Mouse (Mus musculus) adrenal gland (tissue): ENCODE measurements around the gene Gcc1.

Experiments
- intact Hi-C: fragments of 180-260 bp; cut with DNase I; formaldehyde crosslinking; loops from one replicate; pipeline ENCODE4 v1.15.1; 2025
- long read RNA-seq, 2 experiments: library from polyadenylated mRNA; unstranded; transcript quantifications; one replicate each; pipeline ENCODE4 v2.0.0; 2020; ENCODE audit warnings: borderline replicate concordance in 1 of 2; ENCODE audit not compliant: insufficient replicate concordance in 1 of 2

The Gcc1 gene
- long read RNA-seq, experiment 1, full-length matches to known transcripts: 2 of 2 reads
- long read RNA-seq, experiment 1, partial matches to known transcripts: 0 of 2 reads
- long read RNA-seq, experiment 1, other reads (novel, unspliced or antisense): 0 of 2 reads
- long read RNA-seq, experiment 2, full-length matches to known transcripts: 2 of 3 reads
- long read RNA-seq, experiment 2, partial matches to known transcripts: 0 of 3 reads
- long read RNA-seq, experiment 2, other reads (novel, unspliced or antisense): 1 of 3 reads

GRCm38 (mm10) chr6:28428290-28428689 is at the start of gene Gcc1:
Gene Gcc1 (minus strand): TSS chr6:28428390.
- intact Hi-C loops: loop anchor here (5.0 kb wide), 1 partner anchor 44 kb away; no protein-coding TSS in a partner anchor

GRCm38 (mm10) chr6:28474839-28475238 is 46.6 kb upstream of the Gcc1 start, which contains the start of gene Snd1:
Gene Snd1 (plus strand): TSS chr6:28475139.
- intact Hi-C loops: loop anchor here (5.0 to 10.0 kb wide), 2 partner anchors 48 to 210 kb away; partner anchors contain the start of genes Fscn3 and Gcc1

GRCm38 (mm10) chr6:28474211-28474610 is 46.0 kb upstream of the Gcc1 start:
- intact Hi-C loops: loop anchor here (5.0 to 10.0 kb wide), 2 partner anchors 47 to 209 kb away; partner anchors contain the start of genes Fscn3 and Gcc1

- intact Hi-C loops: loop anchor here (5.0 to 10.0 kb wide), 2 partner anchors 44 to 207 kb away; partner anchors contain the start of genes Fscn3 and Gcc1
These were observed 43.3 kb upstream of the Gcc1 start for GRCm38 (mm10) chr6:28471284-28472035.

GRCm38 (mm10) chr6:28470621-28471020 is 42.4 kb upstream of the Gcc1 start:
- intact Hi-C loops: loop anchor here (5.0 to 10.0 kb wide), 2 partner anchors 43 to 206 kb away; partner anchors contain the start of genes Fscn3 and Gcc1

- intact Hi-C loops: loop anchor here (5.0 to 10.0 kb wide), 2 partner anchors 43 to 205 kb away; partner anchors contain the start of genes Fscn3 and Gcc1
These were observed 41.9 kb upstream of the Gcc1 start for GRCm38 (mm10) chr6:28470017-28470602.

GRCm38 (mm10) chr6:28464630-28465029 is 36.4 kb upstream of the Gcc1 start:
- intact Hi-C loops: loop anchor here (5.0 kb wide), 1 partner anchor 127 kb away; no protein-coding TSS in a partner anchor

- intact Hi-C loops: loop anchor here (5.0 kb wide), 1 partner anchor 123 kb away; no protein-coding TSS in a partner anchor
These were observed 32.3 kb upstream of the Gcc1 start for GRCm38 (mm10) chr6:28460534-28460933.

- intact Hi-C loops: no loop called here
These were observed 31.1 kb upstream of the Gcc1 start for GRCm38 (mm10) chr6:28459221-28459668.

- intact Hi-C loops: no loop called here
These were observed 22.8 kb upstream of the Gcc1 start for GRCm38 (mm10) chr6:28450977-28451376.

GRCm38 (mm10) chr6:28450481-28450880 is 22.3 kb upstream of the Gcc1 start:
- intact Hi-C loops: no loop called here

GRCm38 (mm10) chr6:28449253-28449652 is 21.1 kb upstream of the Gcc1 start, which contains the start of gene Pax4:
Gene Pax4 (minus strand): TSS chr6:28449353.
- intact Hi-C loops: no loop called here

- intact Hi-C loops: no loop called here
These were observed 19.7 kb upstream of the Gcc1 start for GRCm38 (mm10) chr6:28447937-28448336.

- intact Hi-C loops: no loop called here
These were observed 3.3 kb upstream of the Gcc1 start for GRCm38 (mm10) chr6:28431538-28431855.

GRCm38 (mm10) chr6:28430795-28431537 is 2.8 kb upstream of the Gcc1 start:
- intact Hi-C loops: no loop called here

- intact Hi-C loops: loop anchor here (5.0 kb wide), 1 partner anchor 42 kb away; no protein-coding TSS in a partner anchor
These were observed 1.7 kb upstream of the Gcc1 start for GRCm38 (mm10) chr6:28429870-28430269.

GRCm38 (mm10) chr6:28427096-28427839 is 922 bp downstream of the Gcc1 start, which contains the start of gene Fscn3:
Gene Fscn3 (plus strand): TSS chr6:28427789.
- intact Hi-C loops: loop anchor here (5.0 kb wide), 1 partner anchor 45 kb away; no protein-coding TSS in a partner anchor

- intact Hi-C loops: loop anchor here (5.0 kb wide), 1 partner anchor 47 kb away; no protein-coding TSS in a partner anchor
These were observed 3.2 kb downstream of the Gcc1 start for GRCm38 (mm10) chr6:28425019-28425418.
